Mouse (Mus musculus): ENCODE data around the gene Banf1.
"Not testable (repeated sequence)": the region's sequence is repeated elsewhere in the genome, so short reads cannot be mapped to it uniquely, and the experiment has no call there.

Banf1 gene

DNA sequence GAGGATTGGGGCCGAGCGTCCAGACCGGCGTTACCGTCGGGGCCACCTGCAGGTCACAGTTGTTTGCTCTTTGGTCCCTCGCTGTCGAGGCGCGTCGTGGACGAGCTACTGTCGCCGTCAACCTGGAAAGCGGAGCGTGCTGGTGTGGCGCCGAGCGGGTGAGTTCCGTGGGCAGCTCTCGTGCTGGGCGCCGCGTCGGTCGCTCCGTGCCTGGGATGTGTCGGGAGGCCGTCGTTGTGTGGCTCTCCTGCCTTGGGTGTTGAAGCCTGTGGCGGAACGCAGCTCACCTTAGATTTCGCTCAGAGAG, at the start of gene Banf1:
Banf1 (minus strand) TSS at position 116 of the 307 bp plus-strand sequence.
- in situ Hi-C loops (cut with MboI; ENCODE audit: low sequenced_read_pairs), result no loop called here

- in situ Hi-C loops (cut with MboI; ENCODE audit: low sequenced_read_pairs), result no loop called here
These were observed 47.6 kb upstream of the Banf1 start for GRCm38 (mm10) chr19:5414534-5414957.

GRCm38 (mm10) chr19:5413840-5414239, 46.9 kb upstream of the Banf1 start:
- in situ Hi-C loops (cut with MboI; ENCODE audit: low sequenced_read_pairs), result no loop called here

DNA sequence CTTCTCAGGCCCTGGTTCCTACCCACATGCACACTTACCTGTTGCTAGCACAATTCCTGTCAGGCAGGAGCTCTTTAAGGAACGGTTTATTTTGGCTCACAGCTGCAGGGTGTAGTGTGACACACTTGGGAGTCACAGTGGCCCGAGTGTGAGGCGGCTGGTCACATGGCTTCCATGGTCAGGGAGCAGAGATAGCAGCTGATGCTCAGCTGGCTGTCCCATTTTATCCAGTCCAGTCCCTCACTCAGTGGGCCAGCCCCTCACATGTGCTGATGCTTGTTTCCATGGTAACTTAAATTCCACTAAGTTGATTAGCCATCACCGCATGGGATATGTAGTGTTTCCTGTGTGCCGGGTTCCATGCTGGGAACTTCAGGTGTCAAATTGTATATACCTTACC, 45.0 kb upstream of the Banf1 start:
- in situ Hi-C loops (cut with MboI; ENCODE audit: low sequenced_read_pairs), result no loop called here

GRCm38 (mm10) chr19:5410641-5411040, 43.7 kb upstream of the Banf1 start:
- in situ Hi-C loops (cut with MboI; ENCODE audit: low sequenced_read_pairs), result no loop called here

DNA sequence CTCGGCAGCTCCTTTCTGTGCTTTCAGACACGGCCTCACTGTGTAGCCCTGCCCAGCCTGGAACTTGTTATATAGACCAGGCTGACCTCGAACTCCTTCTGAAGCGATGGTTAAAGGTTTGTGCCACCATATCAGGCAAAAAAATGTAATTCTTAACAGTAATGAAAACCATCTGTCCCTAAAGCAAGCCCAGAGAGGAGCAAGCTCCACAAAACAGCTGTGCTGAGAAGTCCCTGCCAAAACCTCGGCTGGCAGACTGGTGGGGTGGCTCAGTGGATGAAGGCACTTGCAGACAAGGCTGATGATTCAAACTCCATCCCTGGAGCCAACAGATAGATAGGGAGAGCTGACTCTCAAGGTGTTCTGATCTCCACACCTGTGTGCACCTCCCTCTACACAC, 42.1 kb upstream of the Banf1 start:
- in situ Hi-C loops (cut with MboI; ENCODE audit: low sequenced_read_pairs), result no loop called here

GRCm38 (mm10) chr19:5408057-5409001, 41.4 kb upstream of the Banf1 start:
- in situ Hi-C loops (cut with MboI; ENCODE audit: low sequenced_read_pairs), result no loop called here

DNA sequence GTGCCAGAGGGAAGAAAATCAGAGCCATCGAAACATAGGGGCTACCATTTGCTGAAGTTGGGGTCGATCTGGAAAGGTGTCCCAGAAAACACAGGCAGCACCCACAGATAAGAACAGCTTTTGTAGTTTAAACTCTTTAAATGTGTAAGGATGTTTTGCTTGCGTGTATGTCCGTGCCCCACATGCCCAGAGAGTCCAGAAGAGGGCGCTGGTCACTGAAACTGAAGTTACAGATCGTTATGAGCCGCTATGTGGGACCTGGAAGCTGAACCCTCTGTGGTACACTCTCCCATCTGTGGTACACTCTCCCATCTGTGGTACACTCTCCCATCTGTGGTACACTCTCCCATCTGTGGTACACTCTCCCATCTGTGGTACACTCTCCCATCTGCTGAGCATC, 40.2 kb upstream of the Banf1 start:
- in situ Hi-C loops (cut with MboI; ENCODE audit: low sequenced_read_pairs), result no loop called here

GRCm38 (mm10) chr19:5406531-5407126, 39.7 kb upstream of the Banf1 start:
- in situ Hi-C loops (cut with MboI; ENCODE audit: low sequenced_read_pairs), result not testable (repeated sequence)

- in situ Hi-C loops (cut with MboI; ENCODE audit: low sequenced_read_pairs), result no loop called here
These were observed 39.0 kb upstream of the Banf1 start for GRCm38 (mm10) chr19:5405924-5406323.

- in situ Hi-C loops (cut with MboI; ENCODE audit: low sequenced_read_pairs), result no loop called here
These were observed 35.3 kb upstream of the Banf1 start, which contains the start of gene Tsga10ip for GRCm38 (mm10) chr19:5402293-5402692. Gene Tsga10ip (minus strand): TSS chr19:5402526.

DNA sequence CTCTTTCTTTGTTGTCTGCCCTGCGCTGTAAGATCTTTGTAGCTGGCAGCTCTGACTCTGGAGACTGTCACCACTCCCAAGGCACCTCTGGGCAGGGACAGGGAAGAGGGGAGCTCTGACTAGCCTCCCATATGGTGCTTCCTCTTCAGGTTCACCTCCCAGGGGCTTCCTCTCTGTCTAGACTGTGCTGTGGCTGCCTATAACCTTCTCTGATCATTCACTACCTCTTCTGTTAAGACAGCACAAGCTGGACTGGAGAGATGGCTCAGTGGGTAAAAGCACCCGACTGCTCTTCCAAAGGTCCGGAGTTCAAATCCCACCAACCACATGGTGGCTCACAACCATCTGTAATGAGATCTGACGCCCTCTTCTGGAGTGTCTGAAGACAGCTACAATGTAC, 34.1 kb upstream of the Banf1 start:
- in situ Hi-C loops (cut with MboI; ENCODE audit: low sequenced_read_pairs), result not testable (repeated sequence)

DNA sequence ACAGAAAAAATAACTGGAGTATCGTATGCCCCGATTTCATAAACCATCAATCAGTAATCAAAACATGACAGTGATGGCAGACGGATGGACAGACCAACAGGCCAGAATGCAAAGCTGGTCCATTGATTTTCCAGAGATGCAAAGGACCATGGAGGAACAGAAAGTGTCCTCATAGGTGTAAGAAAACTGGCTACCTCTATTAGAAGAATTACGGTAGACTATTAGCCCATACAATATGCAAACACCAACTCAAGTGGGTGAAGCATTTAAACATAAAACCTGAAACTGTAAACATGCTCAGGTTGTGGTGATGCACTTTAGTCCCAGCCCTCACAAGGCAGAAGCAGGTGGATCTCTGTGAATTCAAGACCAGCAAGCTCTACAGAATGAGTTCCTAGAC, 28.4 kb upstream of the Banf1 start:
- in situ Hi-C loops (cut with MboI; ENCODE audit: low sequenced_read_pairs), result no loop called here

DNA sequence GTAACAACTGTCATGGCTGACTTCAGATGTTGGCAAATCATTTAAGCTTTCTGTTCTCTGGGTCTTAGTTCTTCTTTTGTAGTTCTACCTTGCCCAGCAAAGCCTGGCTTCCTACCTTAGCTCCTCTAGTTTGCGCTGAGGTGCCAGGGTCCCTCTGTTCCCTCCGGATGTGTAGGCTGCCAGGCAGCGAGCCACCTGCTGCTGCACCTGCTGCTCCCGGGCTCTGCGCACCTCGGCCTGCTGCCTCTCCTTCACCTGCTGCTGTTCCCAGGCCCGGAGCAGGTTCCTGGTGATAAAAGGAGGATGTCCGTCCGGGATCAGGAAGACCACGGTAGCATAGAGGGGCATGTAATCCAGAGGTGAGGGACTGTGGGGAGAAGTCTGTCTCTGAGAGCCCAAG, 27.2 kb upstream of the Banf1 start:
- in situ Hi-C loops (cut with MboI; ENCODE audit: low sequenced_read_pairs), result no loop called here

DNA sequence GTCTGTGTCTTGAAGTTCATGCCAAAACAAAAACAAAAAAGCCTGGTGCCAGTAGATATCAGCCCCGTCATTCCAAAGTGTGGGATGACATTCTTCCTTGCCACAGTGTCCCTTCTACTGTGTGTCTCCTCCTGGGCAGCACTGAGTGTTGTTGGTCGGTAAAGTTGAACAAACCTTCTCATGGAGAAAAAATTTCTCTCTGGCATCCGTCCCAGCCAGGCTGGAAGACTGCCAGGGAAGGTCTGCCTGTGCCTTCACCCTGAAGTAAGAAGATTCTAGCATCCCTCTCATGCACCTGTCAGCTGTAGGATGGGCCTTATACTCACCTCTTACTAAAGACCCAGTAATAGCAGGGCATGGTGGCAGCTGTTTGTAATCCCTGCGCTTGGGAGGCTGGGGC, 25.9 kb upstream of the Banf1 start:
- in situ Hi-C loops (cut with MboI; ENCODE audit: low sequenced_read_pairs), result no loop called here

DNA sequence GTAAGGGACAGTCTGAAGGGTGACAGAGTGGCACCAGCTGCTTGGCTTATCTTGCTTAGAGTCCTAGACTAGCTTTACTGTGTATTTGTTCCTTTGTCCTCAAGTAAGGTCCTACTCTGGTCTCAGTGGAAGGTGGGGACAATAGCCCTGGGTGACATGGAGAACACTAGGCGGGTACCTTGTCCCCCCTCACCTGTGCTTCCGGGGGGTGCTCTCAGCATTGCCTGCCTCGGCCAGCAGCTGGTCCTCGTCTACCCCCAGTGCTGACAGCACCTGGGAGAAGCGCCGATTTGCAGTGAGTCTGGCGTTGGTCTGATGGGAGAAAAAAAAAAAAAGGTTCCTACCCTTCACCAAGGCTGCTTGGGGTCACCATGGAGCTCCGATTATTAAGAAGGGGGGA, 23.4 kb upstream of the Banf1 start:
- in situ Hi-C loops (cut with MboI; ENCODE audit: low sequenced_read_pairs), result no loop called here

DNA sequence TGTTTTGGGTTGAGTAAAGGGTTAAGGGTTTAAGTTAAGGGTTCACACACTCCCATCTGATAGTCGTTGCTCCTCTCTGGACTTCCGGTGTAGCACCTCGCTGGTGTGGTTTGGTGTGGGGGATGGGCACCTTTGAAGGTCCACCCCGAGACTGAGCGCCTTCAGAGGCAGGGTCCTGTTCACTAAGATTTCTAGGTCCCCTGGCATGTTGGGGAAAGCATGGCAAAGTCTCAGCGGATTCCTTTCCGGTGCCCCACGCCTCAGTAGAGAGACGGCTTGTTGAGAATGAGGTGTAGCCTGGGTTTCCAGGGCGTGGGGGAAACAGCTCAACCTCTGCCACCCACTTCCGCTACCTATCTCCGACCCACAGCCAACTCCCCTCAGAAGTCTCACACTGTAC, 22.7 kb upstream of the Banf1 start:
- in situ Hi-C loops (cut with MboI; ENCODE audit: low sequenced_read_pairs), result no loop called here

- in situ Hi-C loops (cut with MboI; ENCODE audit: low sequenced_read_pairs), result no loop called here
These were observed 21.7 kb upstream of the Banf1 start, which contains the start of gene Sart1 for GRCm38 (mm10) chr19:5388588-5389242. Gene Sart1 (minus strand): TSS chr19:5388703.

DNA sequence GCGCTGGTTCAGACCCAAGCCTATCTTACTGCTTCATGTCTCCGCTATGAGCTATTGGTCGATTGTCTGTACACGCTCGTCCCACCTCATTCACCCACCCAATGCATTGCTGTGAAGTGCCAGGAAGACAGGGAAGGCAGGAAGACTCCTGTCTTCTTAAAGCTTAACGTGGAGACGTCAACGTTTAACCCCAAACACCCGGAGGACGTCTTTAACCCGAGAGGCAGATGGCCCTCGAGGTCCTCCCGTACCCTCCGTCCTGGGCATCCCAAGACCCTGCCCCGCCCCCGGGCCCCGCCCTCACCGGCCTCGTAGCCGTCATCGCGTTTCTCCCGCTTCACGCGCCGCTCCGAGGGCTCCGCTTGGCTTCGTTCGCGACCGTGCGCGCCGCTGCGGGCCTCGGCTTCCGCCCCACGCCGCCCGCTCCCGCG, 21.1 kb upstream of the Banf1 start:
- in situ Hi-C loops (cut with MboI; ENCODE audit: low sequenced_read_pairs), result no loop called here

GRCm38 (mm10) chr19:5384715-5385114, 17.7 kb upstream of the Banf1 start:
- in situ Hi-C loops (cut with MboI; ENCODE audit: low sequenced_read_pairs), result no loop called here

- in situ Hi-C loops (cut with MboI; ENCODE audit: low sequenced_read_pairs), result no loop called here
These were observed 16.4 kb upstream of the Banf1 start for GRCm38 (mm10) chr19:5383326-5383725.

GRCm38 (mm10) chr19:5377446-5377845, 10.5 kb upstream of the Banf1 start:
- in situ Hi-C loops (cut with MboI; ENCODE audit: low sequenced_read_pairs), result no loop called here
